Comparison of ENCODE assay signal across 8 mouse cellular contexts in genomic region chr16:33829301-33829831, GRCm38 (mm10). TPM values are rescaled to one million over a fixed set of nuclear protein-coding genes. Genes with fewer than 3 reads are reported as not detected.
DNase-seq lines count a peak whose midpoint lies in the region; ATAC-seq and TF ChIP-seq lines count a peak whose summit lies in the region.

Itgb5 (plus strand) TSS chr16:33829665.

- peaks cover 2 to 8% of the 10 kb centered on the region in 2 experiments for H3K4me1 ChIP-seq in ES-E14 (ENCODE audit: control insufficient read depth in 2 of 2, insufficient read depth in 2 of 2, low read length in 2 of 2, poor library complexity in 1 of 2)
- peaks cover 39% of the 10 kb centered on the region for H3K4me1 ChIP-seq in forebrain, embryonic 13.5 days
- H3K4me1 ChIP-seq in heart, postnatal 0 days (ENCODE audit: control insufficient read depth, insufficient read depth): peaks cover 14% of the 10 kb centered on the region; the same call in 1 of the 2 replicates
- H3K4me1 ChIP-seq in liver, embryonic 14.5 days (replicated peaks; ENCODE audit: control insufficient read depth in 2 of 2, insufficient read depth in 2 of 2, low read length in 1 of 2): peaks cover 0 to 9% of the 10 kb centered on the region in 2 experiments; a peak in 2 of 4 replicates
- peaks cover 27% of the 10 kb centered on the region for H3K4me1 ChIP-seq in neural tube, embryonic 12.5 days

- H3K9ac ChIP-seq in ES-E14 (ENCODE audit: insufficient read depth, low read depth, low read length, poor library complexity, severe bottlenecking): peak within 1 kb of the TSS; percentile 73
- peak within 1 kb of the TSS; percentile 73 for H3K9ac ChIP-seq in forebrain, embryonic 13.5 days
- H3K9ac ChIP-seq in heart, postnatal 0 days (replicated peaks; ENCODE audit: low read depth, low read length): peak within 1 kb of the TSS; percentile 86
- H3K9ac ChIP-seq in liver, embryonic 14.5 days (replicated peaks): peak within 1 kb of the TSS; percentile 33; the same call in 1 of the 2 replicates
- H3K9ac ChIP-seq in neural tube, embryonic 12.5 days: peak within 1 kb of the TSS; percentile 61

- no peak within 1 kb of the TSS for H3K27ac ChIP-seq in ES-E14 (ENCODE audit: insufficient read depth, low read depth, low read length, poor library complexity, severe bottlenecking)
- no peak within 1 kb of the TSS for H3K27ac ChIP-seq in forebrain, embryonic 13.5 days
- peak within 1 kb of the TSS; percentile 88 for H3K27ac ChIP-seq in heart, postnatal 0 days (ENCODE audit: low read depth)
- H3K27ac ChIP-seq in liver, embryonic 14.5 days: no peak within 1 kb of the TSS
- no peak within 1 kb of the TSS for H3K27ac ChIP-seq in neural tube, embryonic 12.5 days

- no peaks in the 10 kb centered on the region for H3K9me3 ChIP-seq in ES-E14 (ENCODE audit: control insufficient read depth, insufficient read depth, low read depth, low read length)
- H3K9me3 ChIP-seq in forebrain, embryonic 13.5 days (replicated peaks): no peaks in the 10 kb centered on the region
- no peaks in the 10 kb centered on the region for H3K9me3 ChIP-seq in heart, postnatal 0 days (replicated peaks; ENCODE audit: control insufficient read depth, low read length)
- no peaks in the 10 kb centered on the region for H3K9me3 ChIP-seq in liver, embryonic 14.5 days (ENCODE audit: control insufficient read depth, low read length)
- H3K9me3 ChIP-seq in neural tube, embryonic 12.5 days: no peaks in the 10 kb centered on the region

- peaks cover 56% of the 10 kb centered on the region for H3K27me3 ChIP-seq in forebrain, embryonic 13.5 days
- H3K27me3 ChIP-seq in heart, postnatal 0 days (ENCODE audit: control insufficient read depth, insufficient read depth, low read length): peaks cover 5% of the 10 kb centered on the region; the same call in 1 of the 2 replicates
- H3K27me3 ChIP-seq in liver, embryonic 14.5 days (ENCODE audit: control insufficient read depth, insufficient read depth, low read length): peaks cover 46% of the 10 kb centered on the region
- H3K27me3 ChIP-seq in neural tube, embryonic 12.5 days (replicated peaks): peaks cover 27% of the 10 kb centered on the region

- TF ChIP-seq CTCF in heart, postnatal 0 days (IDR thresholded peaks at IDR 0.05; ENCODE audit: low read depth): no peak
- TF ChIP-seq CTCF in liver, embryonic 14.5 days (IDR thresholded peaks at IDR 0.05; ENCODE audit: low read depth): no peak

- no peaks in the 10 kb centered on the region for H3K36me3 ChIP-seq in ES-E14 (ENCODE audit: control insufficient read depth, insufficient read depth, low read length, poor library complexity, severe bottlenecking)
- no peaks in the 10 kb centered on the region for H3K36me3 ChIP-seq in forebrain, embryonic 13.5 days (ENCODE audit: poor library complexity, severe bottlenecking)
- H3K36me3 ChIP-seq in heart, postnatal 0 days (replicated peaks; ENCODE audit: control insufficient read depth, insufficient read depth, low read length): no peaks in the 10 kb centered on the region
- H3K36me3 ChIP-seq in liver, embryonic 14.5 days (replicated peaks; ENCODE audit: control insufficient read depth, insufficient read depth, low read depth): no peaks in the 10 kb centered on the region
- H3K36me3 ChIP-seq in neural tube, embryonic 12.5 days: no peaks in the 10 kb centered on the region

- in situ Hi-C loops in ES-E14 (cut with MboI; ENCODE audit: low sequenced_read_pairs in 2 of 2, unreplicated experiment in 2 of 2): loop anchor here (10.0 kb wide), 2 partner anchors 115 to 275 kb away; no protein-coding TSS in a partner anchor

- ATAC-seq in forebrain, embryonic 13.5 days: peak; percentile 66
- peak; percentile 83 for ATAC-seq in heart, postnatal 0 days (ENCODE audit: insufficient read depth, low read depth)
- peak; percentile 57; the same call in 1 of the 2 replicates for ATAC-seq in liver, embryonic 14.5 days (ENCODE audit: insufficient read depth)
- peak; percentile 70 for ATAC-seq in neural tube, embryonic 12.5 days (ENCODE audit: low FRiP score, low read depth)

- TF ChIP-seq EP300 in heart, postnatal 0 days (IDR thresholded peaks at IDR 0.05; ENCODE audit: low read depth): no peak
- no peak for TF ChIP-seq EP300 in liver, embryonic 14.5 days (IDR thresholded peaks at IDR 0.05; ENCODE audit: low read depth)

- DNase-seq in ES-E14 (ENCODE audit: low read depth, low spot score): no peak
- DNase-seq in brain, adult 2 months (ENCODE audit: low read depth, low spot score): peak; percentile 70
- DNase-seq in heart, postnatal 0 days (ENCODE audit: low spot score): peak; percentile 70
- DNase-seq in kidney, postnatal 25 days: peak; percentile 88 to 93
- no peak for DNase-seq in liver, embryonic 14.5 days (ENCODE audit: low read depth in 3 of 3, low spot score in 3 of 3)
- DNase-seq in urinary bladder, postnatal 14 days (ENCODE audit: low spot score): peak; percentile 80

- H3K4me2 ChIP-seq in forebrain, embryonic 13.5 days: peak within 1 kb of the TSS; percentile 100
- peak within 1 kb of the TSS; percentile 89 for H3K4me2 ChIP-seq in heart, postnatal 0 days (ENCODE audit: low read depth, low read length)
- H3K4me2 ChIP-seq in liver, embryonic 14.5 days (ENCODE audit: low read depth): peak within 1 kb of the TSS; percentile 47
- peak within 1 kb of the TSS; percentile 98 for H3K4me2 ChIP-seq in neural tube, embryonic 12.5 days (replicated peaks)

- peak within 1 kb of the TSS; percentile 81 to 94 for H3K4me3 ChIP-seq in ES-E14 (ENCODE audit: insufficient read depth in 1 of 2, low read depth in 1 of 2, low read length in 2 of 2, poor library complexity in 1 of 2, severe bottlenecking in 1 of 2)
- H3K4me3 ChIP-seq in forebrain, embryonic 13.5 days: peak within 1 kb of the TSS; percentile 75
- H3K4me3 ChIP-seq in heart, postnatal 0 days (ENCODE audit: low read depth, low read length): peak within 1 kb of the TSS; percentile 77
- H3K4me3 ChIP-seq in liver, embryonic 14.5 days (ENCODE audit: insufficient read depth in 1 of 2, low read depth in 2 of 2, low read length in 2 of 2): peak within 1 kb of the TSS; percentile 54 to 60
- peak within 1 kb of the TSS; percentile 72 for H3K4me3 ChIP-seq in neural tube, embryonic 12.5 days

- WGBS in forebrain, embryonic 13.5 days: under 1% methylated on average over 41 of the region's 43 CpGs
- 2% methylated on average over 40 of the region's 43 CpGs for WGBS in heart, postnatal 0 days
- 2% methylated on average over 35 of the region's 43 CpGs for WGBS in liver, embryonic 14.5 days (ENCODE audit: insufficient replicate concordance)
- under 1% methylated on average over 43 of the region's 43 CpGs for WGBS in neural tube, embryonic 12.5 days

TF ChIP-seq in ES-E14, 5 proteins besides CTCF, POLR2A, EP300 and RAD21:
- no peak for TF ChIP-seq HCFC1 (IDR thresholded peaks at IDR 0.05; ENCODE audit: borderline replicate concordance, insufficient read depth, low read length)
- no peak for TF ChIP-seq ZNF384 (IDR thresholded peaks at IDR 0.05; ENCODE audit: low read depth, low read length)
- no peak for TF ChIP-seq ZC3H11A (IDR thresholded peaks at IDR 0.05; ENCODE audit: borderline replicate concordance, low read depth, low read length)

RNA-seq across cellular contexts. Expression of gene Itgb5, which starts in this region (rescaled TPM):
- total RNA-seq in ES-E14 (2012; rRNA removed): 60.6 and 101 TPM in 2 replicates
- polyA plus RNA-seq in forebrain, embryonic 13.5 days (2015; fragmentation: Nextera tagmentation; extraction: Ambion mirVana): 1.8 and 2.5 TPM in 2 replicates
- 116 and 134 TPM in 2 replicates for total RNA-seq in heart, postnatal 0 days (2014; rRNA removed; ENCODE audit: low replicate concordance)
- 33.4 and 35.6 TPM in 2 replicates for polyA plus RNA-seq in heart, postnatal 0 days (2015; fragmentation: Nextera tagmentation; extraction: Ambion mirVana)
- 13.7 and 14.1 TPM in 2 replicates for polyA plus RNA-seq in liver, embryonic 14.5 days (2012; rRNA removed)
- polyA plus RNA-seq in liver, embryonic 14.5 days (2014; fragmentation: Nextera tagmentation; extraction: Ambion mirVana): 10.8 and 13.9 TPM in 2 replicates
- 31.2 and 31.5 TPM in 2 replicates for polyA plus RNA-seq in neural tube, embryonic 12.5 days (2016; fragmentation: Nextera tagmentation; extraction: Ambion mirVana)

Comparison
In these comparisons a context has a peak if more than half of its experiments do, and no peak if none do; other contexts are left out.
1. DNase-seq: peak in brain, adult 2 months (single experiment), heart, postnatal 0 days (single experiment), kidney, postnatal 25 days (2 of 2) and urinary bladder, postnatal 14 days (single experiment); none in ES-E14 (single experiment) and liver, embryonic 14.5 days (0 of 3).
2. H3K9ac ChIP-seq: peak in every context shown above with its lines; median percentile 86 in heart, postnatal 0 days; 73 in ES-E14; 73 in forebrain, embryonic 13.5 days; 61 in neural tube, embryonic 12.5 days; 33 in liver, embryonic 14.5 days.
3. H3K4me2 ChIP-seq: peak in every context shown above with its lines; median percentile 100 in forebrain, embryonic 13.5 days; 98 in neural tube, embryonic 12.5 days; 89 in heart, postnatal 0 days; 47 in liver, embryonic 14.5 days.
4. Peak in every context shown above with its lines, with median percentiles within 50 percentile points of each other: H3K4me3 ChIP-seq and ATAC-seq.